Mouse (Mus musculus) right cerebral cortex, postnatal 36 days (tissue): Measurements from ENCODE around the gene Xlr4b.
A peak's percentile ranks its signal among the peaks of the same experiment; 100 is the strongest.
"Not testable (repeated sequence)": the region's sequence is repeated elsewhere in the genome, so short reads cannot be mapped to it uniquely, and the experiment has no call there.

Experiments used
- DNase-seq, 2 experiments: peaks; one replicate each; pipeline ENCODE4 v3.0.0; 2022; ENCODE audit warnings: low spot score in 2 of 2, mixed read lengths in 1 of 2

Gene Xlr4b

DNA sequence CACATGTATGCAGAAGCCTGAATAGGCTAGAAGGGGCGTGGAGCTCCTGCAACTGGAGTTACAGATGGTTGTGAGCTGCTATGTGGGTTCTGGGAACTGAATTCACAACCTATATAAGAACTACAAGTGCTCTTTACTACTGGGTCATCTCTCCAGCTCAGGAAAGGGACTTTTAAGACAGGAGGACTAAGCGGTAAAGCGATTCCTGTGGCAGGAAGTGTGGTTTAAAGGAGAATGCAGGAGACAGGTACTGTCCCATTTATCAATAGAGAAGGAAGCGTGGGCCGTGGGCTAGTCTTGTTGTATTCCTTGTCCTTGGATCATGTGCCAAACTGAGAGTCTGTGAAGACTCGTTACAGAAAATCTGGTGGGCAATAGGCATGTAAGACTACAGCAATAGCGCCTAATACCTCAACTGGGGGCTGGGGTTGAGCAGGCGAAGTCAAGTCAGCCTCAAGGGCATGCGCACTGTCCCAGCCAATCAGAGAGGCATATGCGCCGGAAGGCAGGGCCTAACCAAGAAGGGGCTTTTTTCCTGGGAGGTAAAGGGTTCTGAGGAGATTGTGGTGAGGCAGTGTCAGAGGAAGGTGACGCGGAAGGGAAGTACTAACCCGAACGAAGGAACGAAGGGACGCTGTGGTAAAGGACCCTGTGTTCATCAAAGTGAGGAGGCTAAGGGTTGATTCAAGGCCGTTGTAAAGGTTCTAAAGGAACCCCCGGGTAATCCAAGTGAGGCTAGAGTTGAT is at the start of gene Xlr4b:
Xlr4b (plus strand) TSS at position 515 of the 746 bp plus-strand sequence.
- DNase-seq = not testable (repeated sequence)

DNA sequence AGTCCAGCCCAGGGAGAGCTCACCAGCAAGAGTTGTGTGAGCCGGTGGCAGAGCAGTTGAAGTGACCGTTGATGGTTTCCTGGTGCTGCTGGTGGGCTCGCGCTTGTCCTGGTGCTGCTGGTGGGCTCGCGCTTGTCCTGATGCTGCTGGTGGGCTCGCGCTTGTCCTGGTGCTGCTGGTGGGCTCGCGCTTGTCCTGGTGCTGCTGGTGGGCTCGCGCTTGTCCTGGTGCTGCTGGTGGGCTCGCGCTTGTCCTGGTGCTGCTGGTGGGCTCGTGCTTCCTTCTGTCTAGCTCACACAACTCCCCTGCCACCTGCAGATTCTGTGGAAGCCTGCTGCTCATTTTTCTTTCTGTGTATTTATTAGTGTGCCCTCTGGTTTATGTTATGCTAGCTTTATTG is 37.2 kb upstream of the Xlr4b start, which contains the start of gene Spin2d:
Spin2d (minus strand) TSS at position 101 of the 400 bp plus-strand sequence.
- not testable (repeated sequence) for DNase-seq

DNA sequence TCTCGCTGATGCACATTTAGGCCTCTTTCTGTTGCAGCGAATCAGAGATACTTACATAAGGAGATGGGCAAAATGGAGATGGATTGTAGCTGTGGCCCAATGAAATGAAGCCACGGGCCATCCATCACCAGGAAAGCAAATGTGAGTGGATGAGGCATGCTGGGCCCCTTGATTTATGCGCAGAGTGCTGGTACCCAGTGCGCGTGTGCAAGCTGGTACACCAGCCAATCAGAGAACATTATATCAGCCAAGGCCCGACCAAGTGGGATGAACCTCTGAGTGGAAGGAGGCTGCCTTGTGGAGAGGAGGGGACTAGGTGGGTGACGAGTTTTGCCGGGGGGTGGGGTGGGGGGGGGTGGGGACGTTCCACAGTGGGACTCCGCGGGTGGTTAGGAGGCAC is 22.2 kb upstream of the Xlr4b start, which contains the start of gene Xlr3b:
Xlr3b (plus strand) TSS at position 274 of the 400 bp plus-strand sequence.
- DNase-seq = peak in 1 of 2 experiments; percentile 18

DNA sequence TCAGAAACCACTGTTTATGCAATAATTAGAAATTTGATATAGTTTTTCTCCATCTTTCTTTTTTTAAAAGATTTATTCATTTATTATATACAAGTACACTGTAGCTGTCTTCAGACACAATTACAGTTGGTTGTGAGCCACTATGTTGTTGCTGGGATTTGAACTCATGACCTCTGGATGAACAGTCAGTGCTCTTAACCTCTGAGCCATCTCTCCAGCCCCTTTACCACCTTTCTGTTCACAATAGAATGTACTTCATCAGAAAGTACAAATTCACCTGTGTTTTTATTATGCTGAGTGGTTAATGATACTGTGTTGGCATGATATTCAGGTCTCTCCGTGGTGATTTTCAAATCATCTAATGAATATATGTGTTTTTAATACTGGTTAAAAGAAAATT is 11.2 kb downstream of the Xlr4b start:
- DNase-seq = no peak

DNA sequence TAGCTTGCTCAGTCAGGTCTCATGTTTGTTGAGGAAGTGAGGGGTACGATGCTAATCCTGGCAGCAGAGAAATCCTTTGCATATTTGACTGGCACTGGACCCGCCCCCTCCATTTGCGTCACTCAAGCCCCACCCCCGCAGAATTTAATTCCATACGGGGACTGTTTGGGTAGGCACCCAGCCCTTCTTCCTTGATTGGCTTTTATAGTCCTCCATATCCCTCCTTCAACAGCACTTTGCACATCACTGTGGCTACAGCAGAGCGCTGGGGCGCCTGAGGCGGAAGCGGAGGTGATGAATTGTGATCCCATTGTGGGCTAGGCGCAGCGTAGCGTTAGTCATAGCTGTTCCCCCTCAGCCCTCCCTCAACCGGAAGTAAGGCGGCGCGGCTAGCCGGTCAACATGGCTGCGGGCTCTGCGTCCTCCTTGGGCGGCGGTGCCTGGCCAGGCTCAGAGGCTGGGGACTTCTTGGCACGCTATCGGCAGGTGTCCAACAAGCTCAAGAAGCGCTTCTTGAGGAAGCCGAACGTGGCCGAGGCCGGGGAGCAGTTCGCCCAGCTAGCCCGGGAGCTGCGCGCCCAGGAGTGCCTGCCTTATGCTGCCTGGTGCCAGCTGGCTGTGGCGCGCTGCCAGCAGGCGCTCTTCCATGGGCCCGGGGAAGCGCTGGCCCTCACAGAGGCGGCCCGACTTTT is 13.9 kb downstream of the Xlr4b start, which contains the start of gene F8a:
F8a (plus strand) TSS at position 378 of the 692 bp plus-strand sequence.
- DNase-seq = peak; percentile 60 to 66

DNA sequence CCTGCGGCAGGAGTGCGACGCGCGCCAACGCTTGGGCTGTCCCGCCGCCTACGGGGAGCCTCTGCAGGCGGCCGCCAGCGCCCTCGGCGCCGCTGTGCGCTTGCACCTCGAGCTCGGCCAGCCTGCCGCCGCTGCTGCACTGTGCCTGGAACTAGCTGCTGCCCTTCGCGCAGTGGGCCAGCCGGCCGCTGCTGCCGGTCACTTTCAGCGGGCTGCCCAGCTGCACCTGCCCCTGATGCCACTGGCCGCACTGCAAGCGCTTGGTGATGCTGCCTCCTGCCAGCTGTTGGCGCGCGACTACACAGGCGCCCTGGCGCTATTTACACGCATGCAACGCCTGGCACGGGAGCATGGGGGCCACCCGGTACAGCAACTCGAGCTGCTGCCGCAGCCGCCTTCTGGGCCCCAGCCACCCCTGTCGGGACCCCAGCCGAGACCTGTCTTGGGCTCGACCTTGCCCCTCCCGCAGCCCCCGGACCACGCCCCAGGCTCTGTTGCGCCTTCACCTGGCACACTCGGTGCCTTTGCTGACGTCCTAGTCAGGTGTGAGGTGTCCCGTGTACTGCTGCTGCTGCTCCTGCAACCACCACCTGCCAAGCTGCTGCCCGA is 14.6 kb downstream of the Xlr4b start:
- peak; percentile 23 to 40 for DNase-seq

DNA sequence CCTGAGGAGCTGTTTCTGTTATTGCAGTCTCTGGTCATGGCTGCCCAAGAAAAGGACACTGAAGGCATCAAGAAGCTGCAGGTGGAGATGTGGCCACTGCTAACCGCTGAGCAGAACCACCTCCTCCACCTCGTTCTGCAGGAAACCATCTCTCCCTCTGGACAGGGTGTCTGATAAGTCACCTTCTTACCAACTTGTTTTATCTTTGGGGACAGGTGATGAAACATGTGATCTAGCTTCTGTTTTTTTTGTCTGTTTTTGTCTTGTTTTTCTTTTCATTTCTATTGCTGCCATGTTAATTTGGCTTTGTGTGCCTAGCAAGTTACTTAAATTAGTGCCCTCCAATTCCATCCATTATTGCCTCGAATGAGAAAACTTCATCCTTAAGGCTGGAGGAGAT is 15.2 kb downstream of the Xlr4b start:
- DNase-seq = no peak

DNA sequence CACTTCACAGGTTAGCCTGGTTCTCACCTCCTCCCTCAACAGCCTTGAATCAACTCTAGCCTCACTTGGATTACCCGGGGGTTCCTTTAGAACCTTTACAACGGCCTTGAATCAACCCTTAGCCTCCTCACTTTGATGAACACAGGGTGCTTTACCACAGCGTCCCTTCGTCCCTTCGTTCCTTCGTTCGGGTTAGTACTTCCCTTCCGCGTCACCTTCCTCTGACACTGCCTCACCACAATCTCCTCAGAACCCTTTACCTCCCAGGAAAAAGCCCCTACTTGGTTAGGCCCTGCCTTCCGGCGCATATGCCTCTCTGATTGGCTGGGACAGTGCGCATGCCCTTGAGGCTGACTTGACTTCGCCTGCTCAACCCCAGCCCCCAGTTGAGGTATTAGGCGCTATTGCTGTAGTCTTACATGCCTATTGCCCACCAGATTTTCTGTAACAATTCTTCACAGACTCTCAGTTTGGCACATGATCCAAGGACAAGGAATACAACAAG is 28.7 kb downstream of the Xlr4b start, which contains the start of gene Xlr4c:
Xlr4c (minus strand) TSS at position 310 of the 505 bp plus-strand sequence.
- DNase-seq = not testable (repeated sequence)

DNA sequence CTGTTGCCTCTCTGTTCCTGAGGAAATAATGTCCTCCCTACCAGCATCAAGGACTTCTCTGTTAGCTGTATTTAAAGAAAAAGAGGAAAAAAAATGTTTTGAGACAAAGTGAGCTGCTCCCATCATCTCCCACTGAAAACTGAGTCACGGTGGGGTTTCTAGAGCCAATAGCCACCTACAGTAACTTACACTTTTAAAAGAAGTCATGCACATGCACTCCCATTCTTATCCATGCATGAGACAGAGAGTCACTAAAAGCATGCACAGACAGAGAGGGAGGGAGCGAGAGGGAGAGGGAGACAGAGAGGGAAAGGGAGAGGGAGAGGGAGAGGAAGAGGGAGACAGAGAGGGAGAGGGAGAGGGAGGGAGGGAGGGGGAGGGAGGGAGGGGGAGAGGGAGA is 48.3 kb downstream of the Xlr4b start:
- peak in 1 of 2 experiments; percentile 1 for DNase-seq

DNA sequence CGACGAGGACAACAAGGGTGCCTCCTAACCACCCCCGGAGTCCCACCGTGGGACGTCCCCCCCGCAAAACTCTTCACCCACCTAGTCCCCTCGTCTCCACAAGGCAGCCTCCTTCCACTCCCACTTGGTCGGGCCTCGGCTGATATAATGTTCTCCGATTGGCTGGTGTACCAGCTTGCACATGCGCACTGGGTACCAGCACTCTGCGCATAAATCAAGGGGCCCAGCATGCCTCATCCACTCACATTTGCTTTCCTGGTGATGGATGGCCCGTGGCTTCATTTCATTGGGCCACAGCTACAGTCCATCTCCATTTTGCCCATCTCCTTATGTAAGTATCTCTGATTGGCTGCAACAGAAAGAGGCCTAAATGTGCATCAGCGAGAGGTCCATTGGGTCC is 51.1 kb downstream of the Xlr4b start, which contains the start of gene Xlr3c:
Xlr3c (minus strand) TSS at position 121 of the 400 bp plus-strand sequence.
- not testable (repeated sequence) for DNase-seq
